Mouse (Mus musculus) layer of hippocampus, postnatal 10 days (tissue): ENCODE measurements around the gene Ctnnal1. TPM values are rescaled to one million over a fixed set of nuclear protein-coding genes. Genes with fewer than 3 reads are reported as not detected.

ENCODE experiments used
- DNase-seq, 2 experiments: peaks; one replicate each; pipeline ENCODE4 v3.0.0; 2021; ENCODE audit warnings: low spot score in 2 of 2
- microRNA-seq, 2 experiments: library from miRNA; unstranded; fragments of <30 nt; microRNA quantifications; one replicate each; pipeline ENCODE4 v1.2.0; 2021
- total RNA-seq, 2 experiments: library from RNA; stranded (reverse); gene quantifications; 2 replicates each; pipeline ENCODE4 v1.2.3; 2021

Gene Ctnnal1
- total RNA-seq, 2 experiments from 2014 or later = 13.1 to 17.6 TPM

GRCm38 (mm10) chr4:56802669-56803150, 62.3 kb downstream of the Ctnnal1 start:
- no peak for DNase-seq

GRCm38 (mm10) chr4:56801907-56802668, 62.9 kb downstream of the Ctnnal1 start, which contains the start of the genes Elp1 and Fam206a:
TSS of gene Elp1 (minus strand) at chr4:56802331.
TSS of gene Fam206a (plus strand) at chr4:56802345.
- DNase-seq = peak; percentile 98 to 99

GRCm38 (mm10) chr4:56791373-56791772, 73.6 kb downstream of the Ctnnal1 start:
- DNase-seq = no peak

GRCm38 (mm10) chr4:56771065-56771464, 93.9 kb downstream of the Ctnnal1 start:
- no peak for DNase-seq

- no peak for DNase-seq
Observed at GRCm38 (mm10) chr4:56768913-56769312, 96.1 kb downstream of the Ctnnal1 start.

- no peak for DNase-seq
Observed at GRCm38 (mm10) chr4:56767861-56768284, 97.1 kb downstream of the Ctnnal1 start.

Small RNA genes within 50 kb of the gene (microRNA-seq; reads per million reads assigned to microRNA genes)
- 51.4 to 57.2 reads per million in 2 experiments for gene Mir32

Other genes with a start within 250 kb of the Ctnnal1 start
- not detected for gene Gm26657, start 125.1 kb downstream of the Ctnnal1 start, total RNA-seq
- under 1 TPM in 1 of 2 experiments, not detected in 1; 0.41 TPM for gene Actl7b, start 123.7 kb downstream of the Ctnnal1 start, total RNA-seq
- not detected for gene Actl7a, start 121.8 kb downstream of the Ctnnal1 start, total RNA-seq
- gene Elp1, start 62.9 kb downstream of the Ctnnal1 start, total RNA-seq = 10 to 100 TPM; 73.8 to 78.5 TPM
- gene Fam206a, start 62.8 kb downstream of the Ctnnal1 start, total RNA-seq = 10 to 100 TPM; 17.8 to 17.9 TPM
- gene Tmem245, start 82.2 kb upstream of the Ctnnal1 start, total RNA-seq = 10 to 100 TPM; 27.1 to 27.6 TPM
- 100 to 1,000 TPM; 111 to 129 TPM for gene Frrs1l, start 125.2 kb upstream of the Ctnnal1 start, total RNA-seq